Mouse (Mus musculus): ENCODE measurements around the gene Tex9.
"Not testable (repeated sequence)": the region's sequence is repeated elsewhere in the genome, so short reads cannot be mapped to it uniquely, and the experiment has no call there.

The Tex9 gene

DNA sequence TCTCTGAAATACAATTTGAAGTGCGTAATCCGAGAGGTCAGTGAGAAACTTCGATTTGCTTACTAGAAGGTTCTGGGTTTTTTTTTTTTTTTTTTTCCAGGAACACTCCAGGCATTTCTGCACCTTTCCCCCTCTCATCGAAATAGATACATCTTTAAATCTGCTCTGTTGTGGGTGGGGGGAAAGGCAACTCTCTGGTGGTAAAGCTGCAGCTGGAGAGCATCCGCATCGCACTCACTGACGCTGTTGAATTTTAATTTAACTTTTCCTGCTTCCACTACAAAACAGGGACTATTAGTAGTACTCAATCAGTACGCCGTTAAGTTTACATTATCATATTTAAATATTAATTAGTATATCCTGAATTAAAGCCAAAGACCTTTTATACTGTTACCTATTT lies 53.3 kb downstream of the Tex9 start:
- DNase-seq (ENCODE audit: low spot score), result no peak

DNA sequence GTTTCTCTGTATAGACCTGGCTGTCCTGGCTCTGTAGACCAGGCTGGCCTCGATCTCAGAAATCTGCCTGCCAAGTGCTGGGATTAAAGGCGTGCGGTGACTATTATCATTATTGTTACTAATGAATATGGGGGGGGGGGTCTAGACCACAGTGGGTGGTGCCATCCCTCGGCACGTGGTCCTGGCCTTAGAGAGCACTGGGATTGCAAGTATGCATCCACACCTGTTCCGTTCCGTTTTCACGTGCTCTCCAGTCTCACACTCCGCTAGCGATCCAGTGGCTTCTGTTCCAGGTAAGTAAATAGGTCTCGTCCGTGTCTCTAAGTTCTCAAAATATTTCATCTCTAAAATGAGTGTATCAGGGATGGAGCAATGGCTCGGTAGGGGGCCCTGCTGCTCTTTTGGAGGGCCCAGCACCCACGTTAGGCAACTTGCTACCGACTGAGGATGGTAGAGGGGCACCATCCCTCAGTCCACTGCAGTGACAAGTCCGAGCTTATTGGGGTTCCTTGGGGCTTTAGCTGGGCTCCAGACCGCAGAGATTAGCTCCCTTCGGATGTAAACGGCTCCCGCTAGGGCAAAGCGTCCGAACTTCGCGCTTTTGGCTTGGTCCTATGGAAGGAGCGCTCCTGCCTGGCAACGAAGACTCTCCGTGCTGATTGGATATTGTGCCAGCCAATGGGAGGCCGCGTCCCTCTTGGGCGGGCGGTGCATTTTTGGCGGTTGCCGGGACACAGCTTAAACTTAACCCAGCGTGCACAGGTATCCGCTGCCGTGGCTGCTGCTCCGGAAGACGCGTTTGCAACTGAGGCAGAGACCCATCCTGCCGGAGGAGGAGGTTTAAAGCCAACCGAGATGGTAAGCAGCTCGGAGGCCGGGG lies 54.0 kb downstream of the Tex9 start, which contains the start of gene Mns1:
TSS of gene Mns1 (plus strand) at position 190 of the 880 bp plus-strand sequence.
- DNase-seq (ENCODE audit: low spot score), result peak; percentile 93

DNA sequence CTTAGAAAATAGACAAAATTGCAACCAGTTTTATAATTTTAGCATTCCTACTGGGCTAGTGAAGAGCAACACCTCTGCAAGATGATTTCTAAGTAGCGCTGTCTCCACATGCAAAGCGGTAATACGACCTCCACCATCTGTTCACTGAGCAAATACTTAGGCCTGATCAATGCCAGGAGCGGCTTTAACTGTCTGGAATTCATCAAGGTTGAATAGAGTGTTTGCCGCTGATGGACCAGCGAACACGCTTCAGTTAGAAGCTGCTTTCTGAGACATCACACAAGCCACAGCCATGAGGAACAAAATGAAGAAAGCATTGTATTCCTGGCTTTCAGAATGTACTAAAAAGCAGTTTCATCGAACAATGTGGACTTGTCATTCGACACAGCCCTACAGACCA lies 57.1 kb downstream of the Tex9 start:
- DNase-seq (ENCODE audit: low spot score), result no peak

DNA sequence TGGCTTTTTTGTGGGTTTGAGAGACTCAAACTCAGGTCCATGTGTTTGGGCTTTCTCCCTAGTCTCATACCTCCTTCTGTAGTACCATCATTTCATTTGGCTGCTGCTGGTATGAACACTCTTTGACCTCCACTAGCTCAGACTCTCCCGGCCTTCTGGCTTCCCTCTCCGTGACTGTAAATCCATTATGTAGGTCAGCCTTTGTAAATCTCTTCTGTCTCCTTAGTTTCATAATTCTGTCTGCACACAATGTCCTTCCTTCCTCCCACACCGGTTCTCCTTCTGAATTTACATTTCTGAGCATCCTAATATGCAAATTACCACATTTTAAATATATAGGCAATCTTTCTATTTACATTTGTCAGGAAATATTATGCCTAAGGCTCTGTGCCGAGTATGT lies 64.2 kb downstream of the Tex9 start:
- no peak for DNase-seq (ENCODE audit: low spot score)

DNA sequence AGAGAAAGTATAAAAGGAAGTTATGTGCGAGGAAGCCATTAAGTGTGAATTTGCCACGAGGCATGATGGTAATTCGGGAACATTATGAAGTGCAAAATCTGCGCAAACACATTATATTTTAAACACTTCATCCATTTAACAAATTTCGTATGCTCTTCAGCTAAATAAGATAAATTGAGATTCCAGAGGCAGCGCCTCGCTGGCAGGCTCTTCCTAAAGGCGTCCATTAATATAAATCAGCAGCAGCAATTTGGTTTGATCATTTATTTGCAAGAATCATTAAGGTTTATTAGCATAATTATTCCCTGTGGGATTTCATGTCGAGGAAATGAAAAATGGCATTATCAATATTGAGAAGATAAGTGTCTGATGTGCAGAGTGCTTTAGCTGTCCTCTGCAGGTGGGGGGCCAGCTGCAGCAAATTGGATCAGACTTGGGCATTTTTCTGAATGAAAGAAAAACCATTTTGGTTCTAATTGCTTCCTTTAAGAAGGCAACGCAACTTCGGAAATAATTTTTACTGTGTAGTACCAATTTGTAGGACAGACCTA lies 66.6 kb downstream of the Tex9 start:
- DNase-seq (ENCODE audit: low spot score), result no peak

DNA sequence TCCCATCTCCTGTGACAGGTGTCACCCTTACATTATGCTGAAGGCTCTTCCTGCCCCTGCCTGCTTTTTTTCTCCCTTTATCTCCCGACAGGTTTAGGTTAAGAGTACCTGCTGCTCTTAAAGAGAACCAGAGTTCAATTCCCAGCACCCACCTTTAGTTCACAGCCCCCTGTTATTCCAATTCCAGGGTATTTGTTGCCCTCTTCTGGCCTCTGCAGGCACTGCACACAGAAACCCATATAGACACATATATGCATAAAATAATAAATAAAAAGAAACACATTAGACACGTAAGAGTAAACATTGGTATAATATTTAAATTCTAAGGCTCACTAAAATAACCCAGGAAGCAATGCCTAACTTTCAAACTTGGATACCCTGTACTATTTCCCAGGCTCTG lies 69.3 kb downstream of the Tex9 start:
- no peak for DNase-seq (ENCODE audit: low spot score)

DNA sequence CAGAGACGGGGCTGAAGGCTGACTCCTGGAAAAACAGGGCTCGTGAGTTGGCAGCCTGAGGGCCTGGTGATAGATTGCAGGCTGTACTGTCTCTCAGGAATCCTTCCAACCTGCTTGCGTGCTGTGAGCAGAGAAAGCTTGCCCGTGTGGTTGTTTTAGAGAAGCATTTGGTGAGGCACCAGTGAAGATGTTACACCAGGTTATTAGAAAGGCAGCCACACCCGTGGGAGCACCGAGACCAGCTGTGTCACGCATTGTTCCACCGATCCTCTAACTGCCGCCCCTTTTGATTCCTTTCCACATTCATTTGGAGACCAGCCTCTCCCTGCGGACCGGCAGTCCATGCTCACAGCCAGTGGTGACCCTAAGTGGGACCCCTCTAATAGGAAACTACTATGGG lies 69.7 kb downstream of the Tex9 start:
- no peak for DNase-seq (ENCODE audit: low spot score)

DNA sequence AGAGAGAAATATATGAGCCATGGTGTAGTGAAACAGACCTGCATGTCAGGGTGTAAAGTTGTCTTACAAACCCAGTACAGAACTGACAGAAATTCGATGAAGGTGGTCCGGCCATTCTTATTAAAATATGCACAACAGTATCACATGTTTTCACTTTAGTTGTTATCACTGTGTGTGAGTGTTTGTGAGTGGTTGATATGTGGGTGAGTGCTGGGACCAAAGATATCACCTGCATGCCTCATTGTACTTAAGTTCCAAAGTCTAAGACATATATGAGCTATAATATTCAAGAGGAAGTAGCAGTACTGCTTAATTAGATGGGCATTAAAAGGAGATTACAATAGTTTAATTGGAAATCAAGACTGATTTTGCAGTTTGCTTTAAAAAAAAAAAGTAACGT lies 71.5 kb downstream of the Tex9 start:
- DNase-seq (ENCODE audit: low spot score), result no peak

DNA sequence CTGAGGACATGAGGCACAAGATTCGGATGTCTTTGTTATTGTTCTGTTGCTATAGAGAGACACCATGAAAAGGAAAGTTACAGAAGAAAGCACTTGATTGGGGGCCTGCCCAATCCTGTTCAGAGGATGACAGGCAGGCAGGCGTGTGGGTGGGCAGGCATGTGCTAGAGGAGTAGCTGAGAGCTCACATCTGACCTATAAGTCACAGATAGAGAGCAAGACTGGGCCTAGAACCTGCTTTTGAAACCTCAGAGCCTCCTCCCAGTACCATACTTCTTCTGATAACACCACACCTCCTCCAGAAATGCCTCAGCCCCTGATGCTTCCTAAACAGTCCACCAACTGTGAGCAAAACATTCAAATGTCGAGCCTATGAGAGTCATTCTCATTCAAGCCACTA lies 73.6 kb downstream of the Tex9 start:
- no peak for DNase-seq (ENCODE audit: low spot score)

DNA sequence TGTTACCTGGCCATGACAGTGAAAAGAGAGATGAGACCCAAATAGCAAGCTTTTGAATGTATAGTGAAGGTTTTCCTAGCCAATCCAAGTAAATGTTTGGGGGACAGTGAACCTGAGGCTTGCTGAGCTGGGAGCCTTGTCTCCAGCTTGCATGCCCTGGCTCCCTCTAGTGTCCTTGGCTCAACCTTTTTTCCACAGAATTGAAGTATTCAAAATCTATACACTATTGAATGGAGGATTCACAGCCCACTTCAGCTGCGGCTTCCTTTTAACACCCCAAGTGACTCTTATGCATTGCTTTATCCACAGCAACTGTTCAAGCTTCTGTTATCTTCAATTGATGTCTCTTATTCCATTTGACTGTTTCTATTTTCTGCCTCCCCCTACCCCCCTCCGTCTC lies 80.3 kb downstream of the Tex9 start:
- DNase-seq (ENCODE audit: low spot score), result no peak

DNA sequence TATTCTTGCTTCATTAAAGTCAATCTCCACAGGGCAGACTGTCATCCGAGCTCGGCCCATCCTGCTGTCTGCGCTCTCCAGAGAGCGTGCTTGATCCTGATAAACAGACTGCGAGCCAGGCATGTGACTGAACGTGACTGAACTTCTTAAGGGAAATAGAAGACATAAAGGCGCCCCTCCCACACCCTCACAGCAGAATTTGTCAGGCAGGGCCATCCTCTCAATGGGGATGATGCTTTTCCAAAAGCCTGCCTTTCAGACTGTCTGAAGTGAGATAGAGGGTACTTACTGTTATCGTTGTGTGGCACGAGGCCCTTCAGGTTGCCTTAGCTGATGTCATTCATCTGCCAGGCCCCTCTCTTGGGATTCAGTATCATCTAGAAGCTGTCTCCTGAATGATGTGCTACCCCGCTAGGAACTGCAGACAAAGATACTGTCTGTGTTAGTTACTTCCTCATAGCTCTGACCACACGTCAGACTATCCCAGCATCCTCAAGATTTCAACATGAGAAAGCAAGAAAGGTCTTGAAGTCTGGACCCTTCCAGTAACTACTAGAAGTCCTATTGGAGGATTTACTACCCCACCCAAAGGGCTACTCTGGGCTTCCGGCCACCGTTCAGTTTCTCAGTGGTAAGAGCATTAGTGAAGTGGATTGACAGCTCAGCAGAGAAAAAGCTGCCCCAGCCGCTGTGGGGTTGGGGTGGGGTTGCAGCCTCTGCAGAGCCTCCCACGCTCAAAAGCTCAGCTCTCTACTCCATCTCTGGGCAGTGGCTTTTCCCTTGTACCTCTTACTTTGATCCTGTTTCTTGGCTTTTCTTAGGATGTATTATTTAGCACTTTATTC lies 82.4 kb downstream of the Tex9 start:
- DNase-seq (ENCODE audit: low spot score), result no peak

DNA sequence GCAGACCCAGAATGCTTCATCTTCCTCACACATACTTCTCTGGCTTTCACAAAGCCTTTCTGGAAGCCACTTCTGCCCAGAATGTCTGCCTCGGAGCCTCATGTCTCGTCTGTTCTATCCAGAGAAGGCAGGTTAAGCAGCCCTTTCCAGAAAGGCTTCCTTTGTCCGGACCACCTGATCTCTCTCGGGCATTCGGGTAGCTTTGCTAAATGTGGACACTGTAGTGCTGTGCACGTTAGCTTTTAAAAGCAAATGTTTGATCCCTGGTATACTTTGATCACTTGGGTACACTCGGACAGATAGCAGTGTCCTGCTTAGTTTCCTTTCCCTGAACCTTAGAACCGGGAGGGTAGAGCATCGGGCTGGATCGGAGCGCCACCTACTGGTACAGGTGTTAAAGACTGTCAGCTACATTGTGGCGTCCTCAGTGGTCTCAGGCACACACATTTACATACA lies 83.9 kb downstream of the Tex9 start:
- DNase-seq (ENCODE audit: low spot score), result peak; percentile 81

DNA sequence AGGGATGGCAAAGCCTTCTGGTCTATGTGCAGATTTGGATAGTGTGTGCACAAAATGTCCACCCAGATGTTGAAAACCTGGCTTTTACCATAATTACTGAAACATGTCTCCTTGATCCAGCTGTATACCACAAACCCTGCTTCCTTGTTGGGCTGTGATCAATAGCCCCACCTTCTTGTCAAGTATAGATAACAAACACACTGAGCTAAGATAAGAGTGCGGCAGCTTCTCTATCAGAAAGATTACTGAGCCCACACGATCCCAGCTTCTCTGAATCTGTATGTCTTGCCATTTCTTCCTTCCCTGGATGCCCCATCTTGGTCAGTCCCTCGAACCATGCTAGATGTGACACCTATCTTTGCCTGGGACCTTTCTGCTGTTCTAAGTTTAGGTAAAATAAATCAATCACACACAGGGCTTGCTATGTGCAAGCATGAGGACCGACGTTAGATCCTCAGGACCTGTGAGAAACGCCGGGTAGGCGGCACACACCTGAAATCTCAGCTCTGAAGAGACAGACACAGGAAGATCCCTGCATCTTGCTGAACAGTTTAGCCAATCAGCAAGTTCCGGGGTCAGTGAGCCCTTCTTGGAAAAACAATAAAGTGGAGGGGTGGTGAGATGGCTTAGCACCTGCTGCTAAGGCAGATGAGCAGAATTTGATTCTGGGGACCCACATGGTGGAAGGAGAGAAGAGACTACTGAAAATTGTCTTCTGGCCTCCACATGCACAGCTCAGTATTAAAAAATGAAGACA lies 86.0 kb downstream of the Tex9 start:
- no peak for DNase-seq (ENCODE audit: low spot score)

DNA sequence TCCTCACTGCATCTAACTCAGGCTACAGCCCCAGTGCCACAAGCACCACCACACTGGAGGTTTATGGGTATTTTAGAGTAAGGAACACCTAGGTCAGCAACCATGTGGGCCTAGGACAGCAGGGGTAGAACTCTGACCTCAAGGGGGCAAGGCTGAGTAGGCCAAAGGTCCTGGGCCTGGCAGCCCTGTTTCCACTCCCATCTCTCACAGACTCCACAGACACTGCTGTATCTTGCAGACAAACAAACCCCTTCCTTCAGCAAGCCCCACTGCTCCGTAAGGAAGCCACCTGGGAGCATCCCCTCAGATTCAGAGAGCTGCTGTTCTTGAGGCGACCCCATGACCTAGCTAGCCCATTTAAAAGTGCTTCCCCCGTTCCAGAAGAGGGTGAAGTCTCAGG lies 87.1 kb downstream of the Tex9 start:
- no peak for DNase-seq (ENCODE audit: low spot score)

DNA sequence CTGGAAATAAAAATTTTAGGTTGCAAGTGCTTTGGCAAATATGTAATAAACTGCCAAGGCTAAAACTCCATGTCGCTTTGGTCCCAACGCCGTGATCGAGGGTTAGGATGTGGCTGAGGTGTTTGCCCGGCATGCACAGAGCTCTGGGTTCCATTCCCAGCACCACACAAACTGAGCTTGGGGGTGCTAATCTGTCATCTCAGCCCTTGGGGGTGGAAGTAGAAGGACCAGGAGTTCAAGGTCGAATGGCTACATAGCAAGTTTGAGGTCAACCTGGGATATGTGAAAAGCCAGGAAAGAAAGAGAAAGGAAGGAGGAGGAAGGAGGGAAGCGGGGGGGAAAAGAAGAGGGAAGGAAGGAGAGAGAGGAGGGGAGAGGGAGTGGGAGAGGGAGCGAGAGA lies 87.6 kb downstream of the Tex9 start:
- DNase-seq (ENCODE audit: low spot score), result no peak

DNA sequence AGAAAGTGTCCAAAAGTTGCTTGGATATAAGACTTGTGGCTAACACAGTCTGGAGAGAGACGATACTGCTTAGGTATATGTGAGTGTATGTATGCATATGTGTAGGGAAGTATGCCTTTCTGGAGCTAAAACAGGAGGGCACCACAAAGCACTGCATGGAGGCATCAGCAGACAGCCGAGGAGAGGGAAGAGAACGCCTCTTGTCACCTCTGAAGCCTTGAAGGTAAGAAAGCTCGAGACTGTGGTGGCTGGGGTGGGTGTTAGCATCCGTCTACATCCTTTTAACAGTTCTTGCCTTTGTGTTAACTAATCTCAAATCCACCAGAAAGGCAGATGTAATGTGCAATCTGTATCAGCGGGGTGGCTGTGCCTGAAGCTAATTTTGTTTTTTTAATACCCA lies 88.6 kb downstream of the Tex9 start:
- DNase-seq (ENCODE audit: low spot score), result no peak

DNA sequence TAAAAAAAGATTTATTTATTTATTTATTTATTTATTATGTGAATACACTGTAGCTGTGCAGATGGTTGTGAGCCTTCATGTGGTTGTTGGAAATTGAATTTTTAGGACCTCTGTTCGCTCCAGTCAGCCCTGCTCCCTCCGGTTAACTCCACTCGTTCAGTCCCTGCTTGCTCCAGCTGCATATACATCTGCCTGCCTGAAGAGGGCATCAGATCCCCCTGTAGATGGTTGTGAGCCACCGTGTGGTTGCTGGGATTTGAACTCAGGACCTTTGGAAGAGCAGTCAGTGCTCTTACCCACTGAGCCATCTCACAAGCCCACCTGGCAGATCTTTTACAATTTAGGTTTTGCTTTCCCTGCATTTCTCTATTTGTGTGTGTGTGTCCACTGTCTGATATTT lies 90.2 kb downstream of the Tex9 start:
- not testable (repeated sequence) for DNase-seq (ENCODE audit: low spot score)
